Mouse (Mus musculus): ENCODE measurements around the gene Shc1. TPM values are rescaled to one million over a fixed set of nuclear protein-coding genes. Genes with fewer than 3 reads are reported as not detected.

Shc1 gene
- polyA plus RNA-seq, 1 experiment from 2014 or later: 57.5 TPM

GRCm38 (mm10) chr3:89392871-89393311, 25.4 kb upstream of the Shc1 start:
- Histone ChIP-seq H3K9ac (no peak overlapping the region), H3K27ac (no peak overlapping the region), H3K9me3 (no peaks in the 10 kb centered on the region), H3K4me3 (peak overlapping the region; percentile 50), H3K27me3 (replicated peaks) (peaks cover 22% of the 10 kb centered on the region), H3K4me2 (replicated peaks) (peak overlapping the region; percentile 100), H3K4me1 (peaks cover 60% of the 10 kb centered on the region), H3K36me3 (no peaks in the 10 kb centered on the region)
- no peak for ATAC-seq (ENCODE audit: low FRiP score, low read depth)
- 2% methylated on average over 22 of the region's 24 CpGs for whole genome bisulfite sequencing

GRCm38 (mm10) chr3:89393605-89394004, 24.6 kb upstream of the Shc1 start:
- Histone ChIP-seq H3K27ac (no peak overlapping the region), H3K36me3 (no peaks in the 10 kb centered on the region), H3K27me3 (replicated peaks) (peaks cover 22% of the 10 kb centered on the region), H3K4me1 (peaks cover 60% of the 10 kb centered on the region), H3K4me3 (peak overlapping the region; percentile 50), H3K9ac (peak overlapping the region; percentile 50), H3K9me3 (no peaks in the 10 kb centered on the region), H3K4me2 (replicated peaks) (peak overlapping the region; percentile 100)
- ATAC-seq (ENCODE audit: low FRiP score, low read depth): peak; percentile 94
- WGBS: under 1% methylated on average over 15 of the region's 15 CpGs

- Histone ChIP-seq H3K27me3 (replicated peaks) (peaks cover 22% of the 10 kb centered on the region), H3K36me3 (no peaks in the 10 kb centered on the region), H3K4me1 (peaks cover 60% of the 10 kb centered on the region), H3K4me2 (replicated peaks) (peak within 1 kb of the TSS; percentile 100), H3K4me3 (peak within 1 kb of the TSS; percentile 50), H3K27ac (no peak within 1 kb of the TSS), H3K9ac (peak within 1 kb of the TSS; percentile 50), H3K9me3 (no peaks in the 10 kb centered on the region)
- ATAC-seq (ENCODE audit: low FRiP score, low read depth): peak; percentile 54
- WGBS: under 1% methylated on average over 40 of the region's 42 CpGs
Measured at GRCm38 (mm10) chr3:89394006-89394893, 24.0 kb upstream of the Shc1 start, which contains the start of gene Zbtb7b. TSS of gene Zbtb7b (minus strand) at chr3:89394776.

- Histone ChIP-seq H3K4me2 (replicated peaks) (peak overlapping the region; percentile 100), H3K27me3 (replicated peaks) (peaks cover 22% of the 10 kb centered on the region), H3K4me3 (peak overlapping the region; percentile 50), H3K36me3 (peaks cover 4% of the 10 kb centered on the region; the same call in 1 of the 2 replicates), H3K9ac (peak overlapping the region; percentile 50), H3K9me3 (no peaks in the 10 kb centered on the region), H3K27ac (no peak overlapping the region), H3K4me1 (peaks cover 60% of the 10 kb centered on the region)
- ATAC-seq (ENCODE audit: low FRiP score, low read depth): 0 out of 2 replicates have a peak, but pooled peaks have one; percentile 11
- WGBS: under 1% methylated on average over 12 of the region's 12 CpGs
Measured at GRCm38 (mm10) chr3:89394894-89395256, 23.4 kb upstream of the Shc1 start.

GRCm38 (mm10) chr3:89395419-89395805, 22.8 kb upstream of the Shc1 start:
- H3K9me3 ChIP-seq: no peaks in the 10 kb centered on the region
- no peak for ATAC-seq (ENCODE audit: low FRiP score, low read depth)
- H3K9ac ChIP-seq: 0 out of 2 replicates have a peak overlapping the region, but pooled peaks have one; percentile 49
- peak overlapping the region; percentile 50; the same call in 1 of the 2 replicates for H3K4me3 ChIP-seq
- WGBS: 1% methylated on average over 10 of the region's 10 CpGs
- peak overlapping the region; percentile 100 for H3K4me2 ChIP-seq (replicated peaks)
- H3K4me1 ChIP-seq: peaks cover 57% of the 10 kb centered on the region
- no peak overlapping the region for H3K27ac ChIP-seq
- peaks cover 4% of the 10 kb centered on the region; the same call in 1 of the 2 replicates for H3K36me3 ChIP-seq
- peaks cover 22% of the 10 kb centered on the region for H3K27me3 ChIP-seq (replicated peaks)

- Histone ChIP-seq H3K4me3 (peak overlapping the region; percentile 40), H3K27ac (no peak overlapping the region), H3K4me1 (peaks cover 51% of the 10 kb centered on the region), H3K9ac (peak overlapping the region; percentile 49), H3K36me3 (peaks cover 4% of the 10 kb centered on the region; the same call in 1 of the 2 replicates), H3K4me2 (replicated peaks) (peak overlapping the region; percentile 100), H3K9me3 (no peaks in the 10 kb centered on the region), H3K27me3 (replicated peaks) (peaks cover 22% of the 10 kb centered on the region)
- ATAC-seq (ENCODE audit: low FRiP score, low read depth): no peak
- under 1% methylated on average over 40 of the region's 44 CpGs for whole genome bisulfite sequencing
Measured at GRCm38 (mm10) chr3:89395806-89396653, 22.2 kb upstream of the Shc1 start.

- Histone ChIP-seq H3K9ac (no peak overlapping the region; the same call in 1 of the 2 replicates), H3K4me3 (peak overlapping the region; percentile 40; the same call in 1 of the 2 replicates), H3K4me2 (replicated peaks) (peak overlapping the region; percentile 100), H3K9me3 (no peaks in the 10 kb centered on the region), H3K27ac (no peak overlapping the region), H3K27me3 (replicated peaks) (peaks cover 22% of the 10 kb centered on the region), H3K4me1 (peaks cover 45% of the 10 kb centered on the region), H3K36me3 (peaks cover 4% of the 10 kb centered on the region; the same call in 1 of the 2 replicates)
- ATAC-seq (ENCODE audit: low FRiP score, low read depth): no peak
- WGBS: 2% methylated on average over 4 of the region's 4 CpGs
Measured at GRCm38 (mm10) chr3:89396654-89397005, 21.6 kb upstream of the Shc1 start.

GRCm38 (mm10) chr3:89401329-89401728, 16.9 kb upstream of the Shc1 start:
- Histone ChIP-seq H3K4me3 (no peak overlapping the region), H3K4me1 (no peaks in the 10 kb centered on the region), H3K4me2 (replicated peaks) (no peak overlapping the region), H3K9ac (no peak overlapping the region), H3K36me3 (peaks cover 36% of the 10 kb centered on the region), H3K9me3 (no peaks in the 10 kb centered on the region), H3K27me3 (replicated peaks) (0 out of 2 replicates have a peak, but pooled peaks cover under 1% of the 10 kb centered on the region), H3K27ac (no peak overlapping the region)
- no peak for ATAC-seq (ENCODE audit: low FRiP score, low read depth)
- WGBS: 92% methylated on average over 7 of the region's 7 CpGs

- Histone ChIP-seq H3K9ac (no peak within 1 kb of the TSS), H3K27ac (no peak within 1 kb of the TSS), H3K4me2 (replicated peaks) (no peak within 1 kb of the TSS), H3K36me3 (peaks cover 42% of the 10 kb centered on the region), H3K27me3 (replicated peaks) (no peaks in the 10 kb centered on the region), H3K9me3 (no peaks in the 10 kb centered on the region), H3K4me3 (no peak within 1 kb of the TSS), H3K4me1 (no peaks in the 10 kb centered on the region)
- no peak for ATAC-seq (ENCODE audit: low FRiP score, low read depth)
- 86% methylated on average over 5 of the region's 5 CpGs for WGBS
Measured at GRCm38 (mm10) chr3:89402693-89403092, 15.6 kb upstream of the Shc1 start, which contains the start of gene Lenep. TSS of gene Lenep (minus strand) at chr3:89402793.

- Histone ChIP-seq H3K4me2 (replicated peaks) (no peak overlapping the region), H3K9ac (no peak overlapping the region), H3K4me1 (peaks cover 7% of the 10 kb centered on the region), H3K27ac (no peak overlapping the region), H3K9me3 (no peaks in the 10 kb centered on the region), H3K27me3 (replicated peaks) (no peaks in the 10 kb centered on the region), H3K4me3 (no peak overlapping the region), H3K36me3 (peaks cover 37% of the 10 kb centered on the region)
- 94% methylated on average over 6 of the region's 6 CpGs for WGBS
- ATAC-seq (ENCODE audit: low FRiP score, low read depth): no peak
Measured at GRCm38 (mm10) chr3:89406887-89407286, 11.4 kb upstream of the Shc1 start.

GRCm38 (mm10) chr3:89408448-89408847, 9.8 kb upstream of the Shc1 start:
- WGBS: 65% methylated on average over 16 of the region's 16 CpGs
- no peak for ATAC-seq (ENCODE audit: low FRiP score, low read depth)
- no peaks in the 10 kb centered on the region for H3K27me3 ChIP-seq (replicated peaks)
- H3K27ac ChIP-seq: no peak overlapping the region
- H3K4me1 ChIP-seq: peaks cover 7% of the 10 kb centered on the region
- no peak overlapping the region for H3K9ac ChIP-seq
- H3K4me3 ChIP-seq: no peak overlapping the region
- no peaks in the 10 kb centered on the region for H3K9me3 ChIP-seq
- peaks cover 24% of the 10 kb centered on the region for H3K36me3 ChIP-seq
- H3K4me2 ChIP-seq (replicated peaks): no peak overlapping the region

GRCm38 (mm10) chr3:89409701-89410100, 8.5 kb upstream of the Shc1 start:
- ATAC-seq (ENCODE audit: low FRiP score, low read depth): no peak
- H3K27ac ChIP-seq: no peak overlapping the region
- no peaks in the 10 kb centered on the region for H3K9me3 ChIP-seq
- no peak overlapping the region for H3K4me2 ChIP-seq (replicated peaks)
- H3K4me1 ChIP-seq: peaks cover 7% of the 10 kb centered on the region
- no peak overlapping the region for H3K9ac ChIP-seq
- peaks cover 22% of the 10 kb centered on the region for H3K36me3 ChIP-seq
- whole genome bisulfite sequencing: over 99% methylated on average over 3 of the region's 3 CpGs
- no peaks in the 10 kb centered on the region for H3K27me3 ChIP-seq (replicated peaks)
- H3K4me3 ChIP-seq: no peak overlapping the region
